ENCODE assay signal across 9 mouse cellular contexts in the genomic region with DNA sequence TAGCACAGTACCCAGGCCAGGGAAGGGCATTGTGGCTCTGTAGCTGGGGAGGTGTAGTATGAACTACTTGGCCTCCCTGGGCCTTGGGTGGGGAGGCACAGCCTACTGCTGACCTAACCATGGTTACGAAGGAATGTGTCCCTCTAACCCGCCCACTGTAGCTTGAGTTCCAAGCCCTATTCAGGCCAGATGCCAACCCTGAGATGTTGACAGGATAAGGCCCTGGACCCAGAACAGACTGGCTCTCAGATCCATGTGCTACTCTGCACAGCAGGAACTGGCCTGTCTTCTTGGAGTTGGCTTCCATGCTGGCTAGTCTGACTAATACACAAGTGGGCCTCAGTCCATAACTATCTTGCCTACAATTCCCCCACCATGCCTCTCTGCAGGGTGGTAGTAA. TPM values are rescaled to one million over a fixed set of nuclear protein-coding genes. Genes with fewer than 3 reads are reported as not detected.
DNase-seq lines count a peak whose midpoint lies in the region; ATAC-seq and TF ChIP-seq lines count a peak whose summit lies in the region.
"Had no signal": no experiment of that assay in that cellular context is flagged by ENCODE, and none has a peak within 500 bp of the region (broad histone marks: within the 10 kb centered on the region; RNA-seq: fewer than 3 reads in every experiment).

No protein-coding gene starts in this region.

- no peaks in the 10 kb centered on the region for H3K9me3 ChIP-seq in neural tube, embryonic 11.5 days (ENCODE audit: control insufficient read depth, low read length)
- no peaks in the 10 kb centered on the region for H3K9me3 ChIP-seq in embryonic facial prominence, embryonic 10.5 days
- H3K9me3 ChIP-seq in heart, postnatal 0 days (replicated peaks; ENCODE audit: control insufficient read depth, low read length): no peaks in the 10 kb centered on the region
- H3K9me3 ChIP-seq in stomach, postnatal 0 days (ENCODE audit: control insufficient read depth, low read length): no peaks in the 10 kb centered on the region

- H3K36me3 ChIP-seq in neural tube, embryonic 11.5 days (ENCODE audit: control insufficient read depth, insufficient read depth, low read length): peaks cover 24% of the 10 kb centered on the region
- H3K36me3 ChIP-seq in embryonic facial prominence, embryonic 10.5 days (replicated peaks): peaks cover 52% of the 10 kb centered on the region
- H3K36me3 ChIP-seq in heart, postnatal 0 days (replicated peaks; ENCODE audit: control insufficient read depth, insufficient read depth, low read length): peaks cover 43% of the 10 kb centered on the region
- H3K36me3 ChIP-seq in stomach, postnatal 0 days (ENCODE audit: control insufficient read depth, insufficient read depth, low read length): 0 out of 2 replicates have a peak, but pooled peaks cover 3% of the 10 kb centered on the region

- H3K4me2 ChIP-seq in neural tube, embryonic 11.5 days (ENCODE audit: low read depth): peak overlapping the region; percentile 95
- 0 out of 2 replicates have a peak overlapping the region, but pooled peaks have one; percentile 4 for H3K4me2 ChIP-seq in heart, postnatal 0 days (ENCODE audit: low read depth, low read length)
- H3K4me2 ChIP-seq in stomach, postnatal 0 days (replicated peaks; ENCODE audit: low read depth): no peak overlapping the region

- DNase-seq in neural tube, embryonic 11.5 days (ENCODE audit: low spot score): no peak
- no peak for DNase-seq in neural tube, embryonic 10.5 days (ENCODE audit: extremely low spot score, low spot score)
- no peak for DNase-seq in embryonic facial prominence, embryonic 10.5 days (ENCODE audit: low spot score)
- no peak for DNase-seq in heart, postnatal 0 days (ENCODE audit: low spot score)
- peak; percentile 85 to 90 for DNase-seq in lung, adult 18-20 months
- DNase-seq in stomach, postnatal 0 days (ENCODE audit: low spot score): peak; percentile 46
- DNase-seq in left cerebral cortex, postnatal 25 days (ENCODE audit: low spot score in 2 of 2): no peak
- no peak for DNase-seq in layer of hippocampus, adult 18-20 months (ENCODE audit: low spot score in 2 of 2)

- ATAC-seq in neural tube, embryonic 11.5 days (ENCODE audit: insufficient read depth, low FRiP score, low TSS enrichment): no peak
- 0 out of 2 replicates have a peak, but pooled peaks have one; percentile 2 for ATAC-seq in heart, postnatal 0 days (ENCODE audit: insufficient read depth, low read depth)
- peak; percentile 41 for ATAC-seq in stomach, postnatal 0 days (ENCODE audit: low FRiP score, low TSS enrichment)
- ATAC-seq: Patski had no signal

- TF ChIP-seq CTCF in heart, postnatal 0 days (IDR thresholded peaks at IDR 0.05; ENCODE audit: low read depth): no peak
- no peak for TF ChIP-seq CTCF in stomach, postnatal 0 days (IDR thresholded peaks at IDR 0.05; ENCODE audit: low read depth)

- 69% methylated on average over 2 of the region's 2 CpGs for WGBS in neural tube, embryonic 11.5 days
- WGBS in embryonic facial prominence, embryonic 10.5 days: 74% methylated on average over 2 of the region's 2 CpGs
- 21% methylated on average over 2 of the region's 2 CpGs for WGBS in heart, postnatal 0 days
- 25% methylated on average over 2 of the region's 2 CpGs for WGBS in stomach, postnatal 0 days

- H3K4me3 ChIP-seq in neural tube, embryonic 11.5 days (ENCODE audit: low read depth, low read length): no peak overlapping the region
- no peak overlapping the region for H3K4me3 ChIP-seq in embryonic facial prominence, embryonic 10.5 days
- H3K4me3 ChIP-seq in heart, postnatal 0 days (ENCODE audit: low read depth, low read length): no peak overlapping the region
- H3K4me3 ChIP-seq in stomach, postnatal 0 days (ENCODE audit: low read depth, low read length): no peak overlapping the region

- H3K27me3 ChIP-seq in neural tube, embryonic 11.5 days (ENCODE audit: control insufficient read depth, insufficient read depth, low read length): no peaks in the 10 kb centered on the region
- H3K27me3 ChIP-seq in embryonic facial prominence, embryonic 10.5 days (replicated peaks; ENCODE audit: low read depth, poor library complexity, severe bottlenecking): no peaks in the 10 kb centered on the region
- H3K27me3 ChIP-seq in heart, postnatal 0 days (ENCODE audit: control insufficient read depth, insufficient read depth, low read length): no peaks in the 10 kb centered on the region
- no peaks in the 10 kb centered on the region for H3K27me3 ChIP-seq in stomach, postnatal 0 days (ENCODE audit: control insufficient read depth, insufficient read depth, low read length)
- H3K27me3 ChIP-seq: Patski had no signal

- intact Hi-C loops in left cerebral cortex, postnatal 25 days (cut with DNase I): no loop called here

- peak overlapping the region; percentile 82 for H3K27ac ChIP-seq in neural tube, embryonic 11.5 days (ENCODE audit: low read depth, low read length)
- peak overlapping the region; percentile 8; the same call in 1 of the 2 replicates for H3K27ac ChIP-seq in embryonic facial prominence, embryonic 10.5 days (replicated peaks)
- H3K27ac ChIP-seq in heart, postnatal 0 days (ENCODE audit: low read depth): peak overlapping the region; percentile 92
- no peak overlapping the region; the same call in 1 of the 2 replicates for H3K27ac ChIP-seq in stomach, postnatal 0 days (replicated peaks)

- peak overlapping the region; percentile 29; the same call in 1 of the 2 replicates for H3K9ac ChIP-seq in neural tube, embryonic 11.5 days (ENCODE audit: low read length)
- H3K9ac ChIP-seq in heart, postnatal 0 days (replicated peaks; ENCODE audit: low read depth, low read length): no peak overlapping the region; the same call in 1 of the 2 replicates
- no peak overlapping the region for H3K9ac ChIP-seq in stomach, postnatal 0 days (ENCODE audit: low read length)

- no peak for TF ChIP-seq EP300 in heart, postnatal 0 days (IDR thresholded peaks at IDR 0.05; ENCODE audit: low read depth)
- TF ChIP-seq EP300 in stomach, postnatal 0 days (optimal IDR thresholded peaks at IDR 0.05): no peak

- H3K4me1 ChIP-seq in neural tube, embryonic 11.5 days (ENCODE audit: control insufficient read depth, insufficient read depth, low read length): peaks cover 54% of the 10 kb centered on the region
- peaks cover 77% of the 10 kb centered on the region for H3K4me1 ChIP-seq in embryonic facial prominence, embryonic 10.5 days
- peaks cover 28% of the 10 kb centered on the region for H3K4me1 ChIP-seq in heart, postnatal 0 days (ENCODE audit: control insufficient read depth, insufficient read depth)
- no peaks in the 10 kb centered on the region; the same call in 1 of the 2 replicates for H3K4me1 ChIP-seq in stomach, postnatal 0 days (replicated peaks; ENCODE audit: control insufficient read depth, insufficient read depth)

RNA-seq across cellular contexts. Expression of a gene that starts 30.0 kb away (rescaled TPM):
- 20.4 TPM in 2 replicates for polyA plus RNA-seq in neural tube, embryonic 11.5 days (2014; fragmentation: Nextera tagmentation; extraction: Ambion mirVana)
- polyA plus RNA-seq in embryonic facial prominence, embryonic 10.5 days (2016; fragmentation: Nextera tagmentation; extraction: Ambion mirVana): 27.9 and 32.3 TPM in 2 replicates
- 12.7 and 14.7 TPM in 2 replicates for total RNA-seq in heart, postnatal 0 days (2014; rRNA removed; ENCODE audit: low replicate concordance)
- polyA plus RNA-seq in heart, postnatal 0 days (2015; fragmentation: Nextera tagmentation; extraction: Ambion mirVana): 40.0 and 41.2 TPM in 2 replicates
- 16.2 and 16.8 TPM in 2 replicates for polyA plus RNA-seq in stomach, postnatal 0 days (2015; fragmentation: Nextera tagmentation; extraction: Ambion mirVana)
- 10 to 100 TPM; 24.6 to 25.3 TPM for total RNA-seq in left cerebral cortex, postnatal 25 days (2021)
- 10 to 100 TPM; 15.3 to 22.4 TPM for total RNA-seq in layer of hippocampus, adult 18-20 months (2021)

RNA-seq across cellular contexts. Expression of a gene that starts 30.5 kb away (rescaled TPM):
- 60.8 and 64.0 TPM in 2 replicates for polyA plus RNA-seq in neural tube, embryonic 11.5 days (2014; fragmentation: Nextera tagmentation; extraction: Ambion mirVana)
- 56.2 and 58.4 TPM in 2 replicates for polyA plus RNA-seq in embryonic facial prominence, embryonic 10.5 days (2016; fragmentation: Nextera tagmentation; extraction: Ambion mirVana)
- total RNA-seq in heart, postnatal 0 days (2014; rRNA removed; ENCODE audit: low replicate concordance): 160 and 168 TPM in 2 replicates
- polyA plus RNA-seq in heart, postnatal 0 days (2015; fragmentation: Nextera tagmentation; extraction: Ambion mirVana): 155 and 158 TPM in 2 replicates
- polyA plus RNA-seq in stomach, postnatal 0 days (2015; fragmentation: Nextera tagmentation; extraction: Ambion mirVana): 95.1 and 99.6 TPM in 2 replicates
- total RNA-seq in left cerebral cortex, postnatal 25 days (2021): 10 to 100 TPM; 91.5 to 92.9 TPM
- total RNA-seq in layer of hippocampus, adult 18-20 months (2021): 10 to 100 TPM; 78.2 to 82.4 TPM

RNA-seq across cellular contexts. Expression of a gene that starts 48.2 kb away (rescaled TPM):
- polyA plus RNA-seq in neural tube, embryonic 11.5 days (2014; fragmentation: Nextera tagmentation; extraction: Ambion mirVana): 81.6 and 82.2 TPM in 2 replicates
- 65.8 and 71.2 TPM in 2 replicates for polyA plus RNA-seq in embryonic facial prominence, embryonic 10.5 days (2016; fragmentation: Nextera tagmentation; extraction: Ambion mirVana)
- 62.1 and 95.5 TPM in 2 replicates for total RNA-seq in heart, postnatal 0 days (2014; rRNA removed; ENCODE audit: low replicate concordance)
- 22.5 and 22.6 TPM in 2 replicates for polyA plus RNA-seq in heart, postnatal 0 days (2015; fragmentation: Nextera tagmentation; extraction: Ambion mirVana)
- 7.8 and 8.7 TPM in 2 replicates for polyA plus RNA-seq in stomach, postnatal 0 days (2015; fragmentation: Nextera tagmentation; extraction: Ambion mirVana)
- total RNA-seq in left cerebral cortex, postnatal 25 days (2021): 10 to 100 TPM; 42.8 to 43.1 TPM
- 10 to 100 TPM; 33.2 to 38.6 TPM for total RNA-seq in layer of hippocampus, adult 18-20 months (2021)

RNA-seq across cellular contexts. Expression of a gene that starts 48.3 kb away (rescaled TPM):
- 43.4 and 49.8 TPM in 2 replicates for polyA plus RNA-seq in neural tube, embryonic 11.5 days (2014; fragmentation: Nextera tagmentation; extraction: Ambion mirVana)
- 29.1 and 31.5 TPM in 2 replicates for polyA plus RNA-seq in embryonic facial prominence, embryonic 10.5 days (2016; fragmentation: Nextera tagmentation; extraction: Ambion mirVana)
- total RNA-seq in heart, postnatal 0 days (2014; rRNA removed; ENCODE audit: low replicate concordance): 55.3 and 56.9 TPM in 2 replicates
- 65.8 and 69.0 TPM in 2 replicates for polyA plus RNA-seq in heart, postnatal 0 days (2015; fragmentation: Nextera tagmentation; extraction: Ambion mirVana)
- polyA plus RNA-seq in stomach, postnatal 0 days (2015; fragmentation: Nextera tagmentation; extraction: Ambion mirVana): 16.2 and 16.9 TPM in 2 replicates
- 100 to 1,000 TPM; 145 to 159 TPM for total RNA-seq in left cerebral cortex, postnatal 25 days (2021)
- total RNA-seq in layer of hippocampus, adult 18-20 months (2021): 100 to 1,000 TPM; 102 to 116 TPM

Comparison
In these comparisons a context has a peak if more than half of its experiments do, and no peak if none do; other contexts are left out.
1. DNase-seq: peak in lung, adult 18-20 months (2 of 2) and stomach, postnatal 0 days (single experiment); none in neural tube, embryonic 11.5 days (single experiment), neural tube, embryonic 10.5 days (single experiment), embryonic facial prominence, embryonic 10.5 days (single experiment), heart, postnatal 0 days (single experiment), left cerebral cortex, postnatal 25 days (0 of 2) and layer of hippocampus, adult 18-20 months (0 of 2).